Mouse (Mus musculus): ENCODE results near the gene Ralgds. TPM values are rescaled to one million over a fixed set of nuclear protein-coding genes. Genes with fewer than 3 reads are reported as not detected.

The Ralgds gene
- polyA plus RNA-seq, 1 experiment from 2014 or later, result 21.2 TPM

- Histone ChIP-seq H3K4me1 (ENCODE audit: control insufficient read depth, insufficient read depth, low read length) (peaks cover 71% of the 10 kb centered on the region), H3K27me3 (ENCODE audit: control insufficient read depth, insufficient read depth, low read length) (no peaks in the 10 kb centered on the region), H3K27ac (ENCODE audit: low read length) (peak overlapping the region; percentile 86), H3K36me3 (ENCODE audit: control insufficient read depth, insufficient read depth) (no peaks in the 10 kb centered on the region), H3K4me2 (ENCODE audit: low read depth, low read length) (peak overlapping the region; percentile 77), H3K9ac (ENCODE audit: low read length) (no peak overlapping the region), H3K9me3 (replicated peaks; ENCODE audit: control insufficient read depth, low read length) (no peaks in the 10 kb centered on the region), H3K4me3 (ENCODE audit: low read length) (no peak overlapping the region)
- WGBS, result 34% methylated on average over 7 of the region's 7 CpGs
- ATAC-seq (replicated peaks; ENCODE audit: extremely low read depth, insufficient read depth, low FRiP score), result no peak
Observed at GRCm38 (mm10) chr2:28535650-28536049, 22.7 kb downstream of the Ralgds start.

GRCm38 (mm10) chr2:28536166-28536565 lies 23.2 kb downstream of the Ralgds start:
- H3K27me3 ChIP-seq (ENCODE audit: control insufficient read depth, insufficient read depth, low read length), result no peaks in the 10 kb centered on the region
- peaks cover 69% of the 10 kb centered on the region for H3K4me1 ChIP-seq (ENCODE audit: control insufficient read depth, insufficient read depth, low read length)
- H3K27ac ChIP-seq (ENCODE audit: low read length), result peak overlapping the region; percentile 25
- peak overlapping the region; percentile 77; the same call in 1 of the 2 replicates for H3K4me2 ChIP-seq (ENCODE audit: low read depth, low read length)
- ATAC-seq (replicated peaks; ENCODE audit: extremely low read depth, insufficient read depth, low FRiP score), result no peak
- 39% methylated on average over 4 of the region's 4 CpGs for WGBS
- H3K9me3 ChIP-seq (replicated peaks; ENCODE audit: control insufficient read depth, low read length), result no peaks in the 10 kb centered on the region
- H3K36me3 ChIP-seq (ENCODE audit: control insufficient read depth, insufficient read depth), result no peaks in the 10 kb centered on the region
- H3K4me3 ChIP-seq (ENCODE audit: low read length), result no peak overlapping the region
- H3K9ac ChIP-seq (ENCODE audit: low read length), result no peak overlapping the region

DNA sequence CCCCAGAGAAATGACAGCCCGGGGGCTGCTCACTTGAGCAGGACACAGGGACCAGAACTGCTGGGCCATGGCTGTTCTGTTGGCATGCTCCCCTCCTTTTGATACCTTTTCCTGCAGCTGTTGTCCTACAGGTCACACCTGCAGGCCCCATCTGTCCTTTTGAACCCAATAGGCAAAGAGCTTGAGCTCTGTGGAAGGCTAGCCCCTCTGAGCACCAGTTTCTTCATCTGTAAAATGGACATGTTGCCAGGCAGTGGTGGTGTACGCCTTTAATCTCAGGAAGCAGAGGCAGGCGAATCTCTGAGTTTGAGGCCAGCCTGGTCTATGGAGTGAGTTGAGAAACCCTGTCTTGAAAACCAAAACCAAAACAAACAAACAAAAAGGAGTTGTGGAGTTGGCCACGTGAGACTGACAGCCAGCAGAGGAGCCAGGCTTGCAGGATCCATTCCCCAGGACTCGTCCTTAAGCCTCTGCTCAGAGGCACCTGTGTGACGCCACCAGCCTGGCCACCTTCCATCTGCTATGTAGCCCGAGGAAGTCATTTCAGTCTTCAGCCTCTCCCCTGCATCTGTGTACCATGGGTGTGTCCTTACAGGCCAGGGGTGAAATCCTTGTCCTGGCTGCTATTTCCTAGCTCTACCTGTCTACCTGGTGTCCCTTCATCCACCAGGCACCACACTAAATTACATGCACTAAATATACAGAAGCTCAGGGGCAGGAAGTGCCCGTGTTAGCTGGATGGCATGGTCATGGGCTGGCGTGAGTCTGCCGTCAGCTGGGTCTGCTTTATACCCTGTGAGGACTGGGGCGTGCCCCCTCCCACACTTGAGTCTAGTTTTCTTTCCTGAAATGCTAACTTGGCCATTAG lies 24.1 kb downstream of the Ralgds start:
- 82% methylated on average over 11 of the region's 11 CpGs for WGBS
- H3K4me3 ChIP-seq (ENCODE audit: low read length), result no peak overlapping the region
- H3K36me3 ChIP-seq (ENCODE audit: control insufficient read depth, insufficient read depth), result no peaks in the 10 kb centered on the region
- H3K9ac ChIP-seq (ENCODE audit: low read length), result no peak overlapping the region
- H3K4me2 ChIP-seq (ENCODE audit: low read depth, low read length), result no peak overlapping the region
- H3K9me3 ChIP-seq (replicated peaks; ENCODE audit: control insufficient read depth, low read length), result no peaks in the 10 kb centered on the region
- H3K4me1 ChIP-seq (ENCODE audit: control insufficient read depth, insufficient read depth, low read length), result peaks cover 63% of the 10 kb centered on the region
- no peak overlapping the region; the same call in 1 of the 2 replicates for H3K27ac ChIP-seq (ENCODE audit: low read length)
- ATAC-seq (replicated peaks; ENCODE audit: extremely low read depth, insufficient read depth, low FRiP score), result no peak
- H3K27me3 ChIP-seq (ENCODE audit: control insufficient read depth, insufficient read depth, low read length), result no peaks in the 10 kb centered on the region

GRCm38 (mm10) chr2:28537634-28537920 lies 24.7 kb downstream of the Ralgds start:
- no peaks in the 10 kb centered on the region for H3K9me3 ChIP-seq (replicated peaks; ENCODE audit: control insufficient read depth, low read length)
- no peak for ATAC-seq (replicated peaks; ENCODE audit: extremely low read depth, insufficient read depth, low FRiP score)
- H3K4me2 ChIP-seq (ENCODE audit: low read depth, low read length), result no peak overlapping the region
- H3K9ac ChIP-seq (ENCODE audit: low read length), result no peak overlapping the region
- no peak overlapping the region for H3K27ac ChIP-seq (ENCODE audit: low read length)
- no peak overlapping the region for H3K4me3 ChIP-seq (ENCODE audit: low read length)
- H3K4me1 ChIP-seq (ENCODE audit: control insufficient read depth, insufficient read depth, low read length), result peaks cover 58% of the 10 kb centered on the region
- 63% methylated on average over 4 of the region's 4 CpGs for WGBS
- 0 out of 2 replicates have a peak, but pooled peaks cover 4% of the 10 kb centered on the region for H3K36me3 ChIP-seq (ENCODE audit: control insufficient read depth, insufficient read depth)
- H3K27me3 ChIP-seq (ENCODE audit: control insufficient read depth, insufficient read depth, low read length), result no peaks in the 10 kb centered on the region

- no peak for ATAC-seq (replicated peaks; ENCODE audit: extremely low read depth, insufficient read depth, low FRiP score)
- H3K36me3 ChIP-seq (ENCODE audit: control insufficient read depth, insufficient read depth), result 0 out of 2 replicates have a peak, but pooled peaks cover 5% of the 10 kb centered on the region
- no peak overlapping the region for H3K9ac ChIP-seq (ENCODE audit: low read length)
- H3K27ac ChIP-seq (ENCODE audit: low read length), result peak overlapping the region; percentile 60; the same call in 1 of the 2 replicates
- no peak overlapping the region for H3K4me2 ChIP-seq (ENCODE audit: low read depth, low read length)
- H3K27me3 ChIP-seq (ENCODE audit: control insufficient read depth, insufficient read depth, low read length), result no peaks in the 10 kb centered on the region
- no peaks in the 10 kb centered on the region for H3K9me3 ChIP-seq (replicated peaks; ENCODE audit: control insufficient read depth, low read length)
- WGBS, result 73% methylated on average over 8 of the region's 8 CpGs
- peaks cover 52% of the 10 kb centered on the region for H3K4me1 ChIP-seq (ENCODE audit: control insufficient read depth, insufficient read depth, low read length)
- no peak overlapping the region for H3K4me3 ChIP-seq (ENCODE audit: low read length)
Observed at GRCm38 (mm10) chr2:28537995-28538816, 25.3 kb downstream of the Ralgds start.

DNA sequence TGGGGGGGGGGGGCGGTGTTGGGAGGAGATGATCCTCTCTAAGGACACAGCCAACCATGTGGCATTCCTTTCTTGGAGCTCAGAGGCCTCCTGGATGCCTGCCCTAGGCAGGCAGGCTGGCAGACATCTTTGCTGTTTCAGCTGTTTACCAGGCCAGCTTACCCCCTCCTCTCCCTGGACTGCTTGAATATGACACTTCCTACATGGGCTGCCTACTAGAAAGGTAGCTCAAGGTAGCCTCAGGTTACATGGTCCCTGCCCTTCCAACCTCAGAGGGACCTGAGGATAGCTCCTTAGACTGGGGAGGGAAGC lies 25.8 kb downstream of the Ralgds start:
- no peak for ATAC-seq (replicated peaks; ENCODE audit: extremely low read depth, insufficient read depth, low FRiP score)
- WGBS, result 40% methylated on average over 1 of the region's 1 CpGs
- Histone ChIP-seq H3K36me3 (ENCODE audit: control insufficient read depth, insufficient read depth) (peaks cover 9% of the 10 kb centered on the region; the same call in 1 of the 2 replicates), H3K4me3 (ENCODE audit: low read length) (no peak overlapping the region), H3K9ac (ENCODE audit: low read length) (peak overlapping the region; percentile 23; the same call in 1 of the 2 replicates), H3K4me1 (ENCODE audit: control insufficient read depth, insufficient read depth, low read length) (peaks cover 50% of the 10 kb centered on the region), H3K4me2 (ENCODE audit: low read depth, low read length) (no peak overlapping the region), H3K27me3 (ENCODE audit: control insufficient read depth, insufficient read depth, low read length) (no peaks in the 10 kb centered on the region), H3K9me3 (replicated peaks; ENCODE audit: control insufficient read depth, low read length) (no peaks in the 10 kb centered on the region), H3K27ac (ENCODE audit: low read length) (peak overlapping the region; percentile 60)

GRCm38 (mm10) chr2:28539206-28539605 lies 26.3 kb downstream of the Ralgds start:
- no peaks in the 10 kb centered on the region for H3K27me3 ChIP-seq (ENCODE audit: control insufficient read depth, insufficient read depth, low read length)
- peaks cover 45% of the 10 kb centered on the region for H3K4me1 ChIP-seq (ENCODE audit: control insufficient read depth, insufficient read depth, low read length)
- H3K4me3 ChIP-seq (ENCODE audit: low read length), result no peak overlapping the region
- peaks cover 11% of the 10 kb centered on the region; the same call in 1 of the 2 replicates for H3K36me3 ChIP-seq (ENCODE audit: control insufficient read depth, insufficient read depth)
- no peak for ATAC-seq (replicated peaks; ENCODE audit: extremely low read depth, insufficient read depth, low FRiP score)
- H3K4me2 ChIP-seq (ENCODE audit: low read depth, low read length), result no peak overlapping the region
- WGBS, result 37% methylated on average over 7 of the region's 7 CpGs
- H3K9me3 ChIP-seq (replicated peaks; ENCODE audit: control insufficient read depth, low read length), result no peaks in the 10 kb centered on the region
- H3K27ac ChIP-seq (ENCODE audit: low read length), result peak overlapping the region; percentile 60
- peak overlapping the region; percentile 23 for H3K9ac ChIP-seq (ENCODE audit: low read length)

- WGBS, result 55% methylated on average over 2 of the region's 2 CpGs
- peaks cover 12% of the 10 kb centered on the region; the same call in 1 of the 2 replicates for H3K36me3 ChIP-seq (ENCODE audit: control insufficient read depth, insufficient read depth)
Observed at GRCm38 (mm10) chr2:28539949-28540348, 27.0 kb downstream of the Ralgds start.

More at GRCm38 (mm10) chr2:28539949-28540348, 27.0 kb downstream of the Ralgds start:
- H3K27ac ChIP-seq (ENCODE audit: low read length), result peak overlapping the region; percentile 60; the same call in 1 of the 2 replicates
- H3K27me3 ChIP-seq (ENCODE audit: control insufficient read depth, insufficient read depth, low read length), result no peaks in the 10 kb centered on the region
- H3K9me3 ChIP-seq (replicated peaks; ENCODE audit: control insufficient read depth, low read length), result no peaks in the 10 kb centered on the region
- ATAC-seq (replicated peaks; ENCODE audit: extremely low read depth, insufficient read depth, low FRiP score), result no peak
- peak overlapping the region; percentile 23 for H3K9ac ChIP-seq (ENCODE audit: low read length)
- H3K4me1 ChIP-seq (ENCODE audit: control insufficient read depth, insufficient read depth, low read length), result peaks cover 39% of the 10 kb centered on the region
- H3K4me3 ChIP-seq (ENCODE audit: low read length), result no peak overlapping the region
- H3K4me2 ChIP-seq (ENCODE audit: low read depth, low read length), result no peak overlapping the region
